Mouse (Mus musculus): ENCODE measurements around the gene Aoc1.
A peak's percentile ranks its signal among the peaks of the same experiment; 100 is the strongest.
"Not testable (repeated sequence)": the region's sequence is repeated elsewhere in the genome, so short reads cannot be mapped to it uniquely, and the experiment has no call there.

Gene Aoc1

DNA sequence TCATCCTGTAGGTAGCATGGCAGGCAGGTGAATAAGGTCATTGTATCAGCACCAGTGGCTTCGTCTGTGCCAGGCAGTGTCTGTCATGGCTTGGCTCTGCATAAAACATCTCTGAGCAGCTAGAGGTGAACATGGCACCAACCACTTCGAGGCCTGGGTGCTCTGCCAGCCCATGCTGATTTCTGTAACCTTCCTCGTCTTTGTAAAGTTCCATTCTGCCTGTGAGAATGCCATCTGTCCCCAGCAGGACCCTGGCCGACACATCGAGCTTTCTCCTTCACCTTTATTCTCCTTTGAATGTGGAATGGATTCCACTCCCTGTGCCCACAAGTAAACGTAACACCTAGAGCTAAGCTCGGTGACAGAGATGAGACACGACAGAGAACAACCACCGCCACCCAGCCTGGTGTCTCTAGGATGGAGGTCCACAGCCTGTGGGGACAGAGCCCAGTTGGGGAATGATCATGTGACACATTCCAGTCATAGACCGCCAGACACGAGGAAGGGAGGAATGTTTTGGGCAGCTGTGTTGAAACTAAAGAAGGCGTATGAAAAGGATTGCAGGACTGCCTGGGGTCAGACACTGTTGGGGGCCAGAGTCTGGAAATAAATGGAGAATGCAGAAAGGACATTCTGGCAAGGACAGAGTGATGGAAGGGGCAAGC lies 10.9 kb upstream of the Aoc1 start:
- no peak for DNase-seq (ENCODE audit: low spot score in 2 of 2)

DNA sequence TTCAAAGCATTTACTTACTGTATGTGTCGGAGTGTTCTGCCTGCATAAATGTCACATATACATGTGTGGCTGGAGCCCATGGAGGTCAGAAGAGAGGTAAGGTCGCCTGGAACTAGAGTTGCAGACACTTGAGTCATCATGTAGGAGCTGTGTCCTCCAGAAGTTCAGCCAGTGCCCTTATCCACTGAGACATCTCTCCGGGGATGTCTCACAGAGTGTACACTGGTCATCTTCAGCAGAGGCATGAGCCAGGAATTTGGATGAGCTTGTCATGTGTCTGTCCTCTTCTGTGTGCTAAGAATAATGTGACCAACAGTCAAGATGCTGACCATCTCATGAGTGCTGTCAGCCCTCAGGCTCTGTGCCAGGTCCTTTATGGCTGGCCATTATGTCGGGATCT lies 9.9 kb upstream of the Aoc1 start:
- no peak for DNase-seq (ENCODE audit: low spot score in 2 of 2)

- DNase-seq (ENCODE audit: low spot score in 2 of 2), result no peak
Measured at GRCm38 (mm10) chr6:48863488-48863887, 9.2 kb upstream of the Aoc1 start.

DNA sequence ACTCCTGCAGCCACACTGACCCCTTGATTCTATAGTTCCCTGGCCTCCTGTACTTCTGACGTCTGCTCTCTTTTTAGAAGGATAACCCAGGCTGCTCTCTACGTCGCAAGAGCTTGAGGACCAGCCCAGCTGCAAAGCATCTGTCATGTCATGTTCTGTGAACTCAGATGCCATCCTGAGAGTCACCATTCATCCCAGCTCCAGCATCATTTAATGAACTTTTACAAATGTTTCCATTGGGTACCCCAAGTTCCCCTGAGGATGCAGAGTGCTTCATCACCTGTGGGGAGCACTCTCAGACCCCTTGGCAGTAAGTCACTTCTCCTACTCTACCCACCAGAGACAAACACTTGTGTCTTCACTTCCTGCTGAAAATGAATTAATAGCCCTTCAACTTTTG lies 8.5 kb upstream of the Aoc1 start:
- no peak for DNase-seq (ENCODE audit: low spot score in 2 of 2)

GRCm38 (mm10) chr6:48864723-48865122 lies 8.0 kb upstream of the Aoc1 start:
- no peak for DNase-seq (ENCODE audit: low spot score in 2 of 2)

GRCm38 (mm10) chr6:48865152-48865745 lies 7.4 kb upstream of the Aoc1 start:
- no peak for DNase-seq (ENCODE audit: low spot score in 2 of 2)

- not testable (repeated sequence) for DNase-seq (ENCODE audit: low spot score in 2 of 2)
Measured at GRCm38 (mm10) chr6:48866355-48866950, 6.2 kb upstream of the Aoc1 start.

DNA sequence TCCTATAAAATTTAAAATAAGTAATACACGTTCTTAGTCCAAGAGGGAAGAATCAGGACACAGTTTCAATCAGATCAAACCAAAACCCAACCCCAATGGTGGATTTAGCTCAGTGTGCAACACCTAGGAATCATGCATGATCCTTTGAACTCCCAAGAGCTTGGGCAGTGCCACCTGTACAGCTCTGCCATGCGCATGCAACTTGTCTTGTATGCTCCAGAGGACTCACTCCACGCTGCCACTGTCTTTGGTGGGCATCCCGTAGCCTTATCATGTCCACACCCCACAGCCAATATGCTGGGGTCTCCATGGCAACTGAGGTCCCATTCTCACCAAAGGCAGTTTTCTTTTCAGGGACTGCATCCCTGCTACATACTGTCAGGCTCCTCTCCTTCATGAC lies 5.5 kb upstream of the Aoc1 start:
- DNase-seq (ENCODE audit: low spot score in 2 of 2), result no peak

GRCm38 (mm10) chr6:48869774-48870173 lies 2.9 kb upstream of the Aoc1 start:
- no peak for DNase-seq (ENCODE audit: low spot score in 2 of 2)

DNA sequence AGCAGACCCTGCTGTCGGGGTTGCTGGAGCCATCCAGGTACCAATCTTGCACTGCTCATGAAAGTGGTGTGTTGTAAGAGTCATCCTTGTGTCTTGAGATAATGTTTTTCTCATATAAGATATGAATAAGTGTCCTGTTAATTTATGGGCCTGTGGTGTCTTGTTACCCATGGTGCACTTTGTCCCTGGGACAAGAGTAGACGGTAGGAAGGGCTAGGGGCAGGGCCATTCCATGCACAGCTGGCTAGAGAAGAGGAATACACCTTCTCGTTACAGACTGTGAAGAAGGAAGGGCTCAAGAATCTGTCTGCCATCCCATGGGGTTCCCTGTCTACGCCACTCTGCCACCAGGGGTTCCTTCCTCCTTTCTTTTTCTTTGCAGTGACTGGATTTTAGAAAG lies 1.9 kb downstream of the Aoc1 start:
- DNase-seq (ENCODE audit: low spot score in 2 of 2), result no peak

GRCm38 (mm10) chr6:48875515-48875914 lies 2.8 kb downstream of the Aoc1 start:
- no peak for DNase-seq (ENCODE audit: low spot score in 2 of 2)

- DNase-seq (ENCODE audit: low spot score in 2 of 2), result peak in 1 of 2 experiments; percentile 68
Measured at GRCm38 (mm10) chr6:48876510-48877135, 3.9 kb downstream of the Aoc1 start.

GRCm38 (mm10) chr6:48894203-48894602 lies 21.5 kb downstream of the Aoc1 start:
- no peak for DNase-seq (ENCODE audit: low spot score in 2 of 2)

GRCm38 (mm10) chr6:48894938-48895818 lies 22.5 kb downstream of the Aoc1 start:
- no peak for DNase-seq (ENCODE audit: low spot score in 2 of 2)

- no peak for DNase-seq (ENCODE audit: low spot score in 2 of 2)
Measured at GRCm38 (mm10) chr6:48895941-48896340, 23.2 kb downstream of the Aoc1 start.

GRCm38 (mm10) chr6:48896956-48897355 lies 24.3 kb downstream of the Aoc1 start:
- no peak for DNase-seq (ENCODE audit: low spot score in 2 of 2)

DNA sequence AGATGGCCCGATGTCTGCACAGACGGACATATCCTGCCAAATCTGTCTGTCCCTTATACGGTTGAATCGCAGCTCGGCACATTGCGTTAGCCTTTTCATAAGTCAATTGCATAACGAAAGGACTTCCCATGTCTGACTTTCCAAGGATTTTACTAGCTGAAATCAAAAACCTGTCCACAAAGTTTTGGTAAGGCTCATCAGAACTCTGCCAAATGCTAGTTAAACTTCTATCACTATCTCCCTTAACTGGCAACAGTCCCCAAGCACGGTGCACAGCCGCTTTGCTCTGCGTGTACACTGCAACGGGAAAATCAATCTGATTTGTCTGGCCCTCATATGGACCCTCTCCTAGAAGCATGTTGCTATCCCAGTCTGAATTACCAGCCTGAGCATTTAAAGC lies 28.6 kb downstream of the Aoc1 start:
- DNase-seq (ENCODE audit: low spot score in 2 of 2), result not testable (repeated sequence)

DNA sequence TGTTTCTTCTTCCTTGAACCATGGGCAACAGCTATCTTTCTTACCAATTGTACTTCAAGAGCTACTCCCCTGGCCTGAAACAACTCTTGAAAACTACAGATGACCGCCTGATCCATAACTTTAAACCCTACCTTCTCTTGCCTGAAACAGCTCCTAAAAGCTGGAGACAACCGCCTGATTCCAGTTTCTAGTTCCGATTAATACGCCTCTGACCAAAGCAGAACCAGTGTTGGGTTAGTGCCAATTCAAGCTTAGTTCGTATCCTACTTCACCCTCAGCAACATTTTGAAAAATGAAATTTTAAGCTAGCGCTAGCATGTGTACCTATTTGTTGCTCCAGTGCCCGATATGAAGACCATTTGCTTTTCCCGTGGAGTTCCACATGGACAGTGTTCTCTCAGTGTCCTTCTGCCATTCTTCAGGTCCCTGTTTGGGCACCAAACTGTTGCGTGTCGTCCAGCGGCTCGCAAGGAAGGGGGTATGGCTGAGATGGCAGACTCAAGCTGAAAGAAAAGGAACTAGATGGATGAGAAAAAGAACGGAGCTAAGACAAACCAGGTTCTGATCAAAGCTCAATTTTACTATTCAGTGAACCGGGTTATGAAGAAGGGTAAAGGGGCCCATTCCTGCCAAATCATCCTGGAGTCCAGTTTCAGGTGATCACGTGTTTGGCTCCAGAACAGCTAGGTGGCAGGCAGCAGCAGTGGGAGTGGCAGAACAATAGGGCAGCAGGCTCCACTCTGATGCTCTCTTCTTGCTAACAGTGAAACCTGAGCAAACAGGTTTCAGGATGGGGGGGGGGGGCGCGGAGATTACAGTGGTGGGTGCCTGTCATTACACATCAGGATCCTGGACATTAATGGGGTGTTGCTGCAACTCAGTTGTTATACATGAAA lies 30.1 kb downstream of the Aoc1 start:
- DNase-seq (ENCODE audit: low spot score in 2 of 2), result no peak

DNA sequence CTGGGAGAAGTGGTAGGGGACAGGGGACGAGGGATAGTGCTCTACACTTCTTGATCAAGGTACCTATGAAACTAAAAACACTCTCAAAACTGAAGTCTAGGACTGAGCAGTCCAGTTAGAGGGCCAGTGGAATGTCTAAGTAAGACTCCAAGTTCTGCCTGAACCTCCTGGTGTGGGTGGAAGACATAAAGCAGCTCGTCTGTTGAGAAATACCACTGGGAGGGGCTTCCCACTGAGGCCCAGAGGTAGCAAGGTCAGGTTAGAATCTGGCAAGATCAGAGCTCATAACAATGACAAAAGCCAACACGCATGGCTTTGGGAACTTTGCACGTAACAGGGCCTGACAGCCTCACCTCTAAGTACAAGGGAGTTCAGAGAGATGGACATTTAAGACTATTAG lies 30.7 kb downstream of the Aoc1 start:
- DNase-seq (ENCODE audit: low spot score in 2 of 2), result no peak

GRCm38 (mm10) chr6:48905606-48906005 lies 32.9 kb downstream of the Aoc1 start:
- no peak for DNase-seq (ENCODE audit: low spot score in 2 of 2)

GRCm38 (mm10) chr6:48906371-48906770 lies 33.7 kb downstream of the Aoc1 start:
- DNase-seq (ENCODE audit: low spot score in 2 of 2), result no peak
